Mouse (Mus musculus): ENCODE data around the gene Ift122.

DNA sequence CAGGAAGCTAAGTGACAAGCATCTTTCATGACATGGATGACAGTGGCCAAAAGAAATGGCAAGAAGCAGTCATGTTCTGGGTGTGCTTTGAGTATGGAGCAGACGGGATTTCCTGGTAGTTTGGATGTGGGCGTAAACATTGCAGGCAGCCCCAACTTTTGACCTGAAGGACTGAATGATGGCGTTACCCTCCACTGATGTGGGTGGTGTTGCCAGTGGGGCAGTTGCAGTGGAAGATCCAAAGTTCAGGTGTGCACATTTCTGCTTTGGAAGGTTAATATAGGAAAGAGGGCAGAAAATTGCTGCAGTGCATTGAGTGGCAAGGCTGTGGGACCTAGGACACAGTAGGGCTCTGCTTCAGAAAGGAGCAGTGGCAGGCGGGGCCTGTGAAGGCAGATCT is 12.0 kb downstream of the Ift122 start:
- TF ChIP-seq GATA1 (IDR thresholded peaks at IDR 0.05; ENCODE audit: borderline replicate concordance, low read length) (no peak), FLI1 (IDR thresholded peaks at IDR 0.05; ENCODE audit: low read length) (no peak)
